Mouse (Mus musculus) bone marrow, adult 2 months (tissue): ENCODE results near the gene Pik3r6. TPM values are rescaled to one million over a fixed set of nuclear protein-coding genes. Genes with fewer than 3 reads are reported as not detected.

Experiments
- H3K27ac ChIP-seq: fragments of 200-500 bp; 2 replicates; pipeline ENCODE4 v1.5.1; 2012; ENCODE audit warnings: low read depth, mild to moderate bottlenecking, control low read depth, inconsistent platforms, low read length; ENCODE audit not compliant: control insufficient read depth, poor library complexity, insufficient read depth
- H3K4me1 ChIP-seq: fragments of 200-500 bp; 2 replicates; pipeline ENCODE4 v1.6.1; 2011; ENCODE audit warnings: low read length; ENCODE audit not compliant: control insufficient read depth, insufficient read depth
- H3K4me3 ChIP-seq: fragments of 200-500 bp; replicated peaks from 2 replicates; pipeline ENCODE3; 2011; ENCODE audit warnings: mild to moderate bottlenecking, low read depth, low read length, control low read depth; ENCODE audit not compliant: control insufficient read depth
- CTCF ChIP-seq: fragments of 200-500 bp; IDR thresholded peaks from 2 replicates; pipeline ENCODE4 v1.5.1; 2011; ENCODE audit warnings: low read length, control low read depth; ENCODE audit not compliant: control insufficient read depth, insufficient read depth
- POLR2A ChIP-seq: fragments of 200-500 bp; IDR thresholded peaks from 2 replicates; pipeline ENCODE4 v1.6.1; 2011; ENCODE audit warnings: low read depth, mild to moderate bottlenecking, control low read depth, low read length, borderline replicate concordance; ENCODE audit not compliant: control insufficient read depth
- WGBS: fragments of 180-500 bp; shearing (Covaris S2); methylation state at CpG from one replicate; pipeline ENCODE4 v1.1.7; 2018; 5-methylcytosine and 5-hydroxymethylcytosine counted together
- polyA plus RNA-seq: library from polyadenylated mRNA; stranded (reverse); fragments of >200 nt; gene quantifications from 2 replicates; pipeline ENCODE4 v1.2.4, GENCODE M21; 2011; ENCODE audit warnings: low replicate concordance; ENCODE audit not compliant: missing spikeins, insufficient read depth, insufficient read length

Pik3r6 gene
- polyA plus RNA-seq: 12.7 and 47.0 TPM in 2 replicates

- Histone ChIP-seq H3K4me1 (peaks cover 9% of the 10 kb centered on the region), H3K4me3 (peak within 1 kb of the TSS; percentile 88), H3K27ac (peak within 1 kb of the TSS; percentile 89)
- WGBS: 61% methylated on average over 8 of the region's 8 CpGs
- TF ChIP-seq CTCF (no peak), POLR2A (no peak)
Observed at GRCm38 (mm10) chr11:68502902-68503629, at the start of gene Pik3r6. Pik3r6 (plus strand) TSS chr11:68503019.

- no peak overlapping the region for H3K4me3 ChIP-seq
- H3K27ac ChIP-seq: no peak overlapping the region
- H3K4me1 ChIP-seq: peaks cover 11% of the 10 kb centered on the region
- no peak for TF ChIP-seq CTCF
- no peak for TF ChIP-seq POLR2A
- 70% methylated on average over 6 of the region's 6 CpGs for WGBS
Observed at GRCm38 (mm10) chr11:68453301-68453700, 49.5 kb upstream of the Pik3r6 start.

- 51% methylated on average over 8 of the region's 8 CpGs for WGBS
- Histone ChIP-seq H3K27ac (no peak overlapping the region), H3K4me1 (no peaks in the 10 kb centered on the region), H3K4me3 (no peak overlapping the region)
- TF ChIP-seq CTCF: no peak
- TF ChIP-seq POLR2A: no peak
Observed at GRCm38 (mm10) chr11:68458086-68458485, 44.7 kb upstream of the Pik3r6 start.

GRCm38 (mm10) chr11:68459021-68459420 is 43.8 kb upstream of the Pik3r6 start:
- no peak overlapping the region for H3K4me3 ChIP-seq
- no peaks in the 10 kb centered on the region for H3K4me1 ChIP-seq
- 80% methylated on average over 5 of the region's 5 CpGs for WGBS
- no peak for TF ChIP-seq CTCF
- TF ChIP-seq POLR2A: no peak
- H3K27ac ChIP-seq: no peak overlapping the region

- no peak for TF ChIP-seq POLR2A
- no peak for TF ChIP-seq CTCF
- Histone ChIP-seq H3K4me3 (no peak overlapping the region), H3K27ac (no peak overlapping the region), H3K4me1 (no peaks in the 10 kb centered on the region)
- 68% methylated on average over 5 of the region's 5 CpGs for WGBS
Observed at GRCm38 (mm10) chr11:68459486-68459885, 43.3 kb upstream of the Pik3r6 start.

- WGBS: 77% methylated on average over 3 of the region's 3 CpGs
- TF ChIP-seq CTCF (no peak), POLR2A (no peak)
- Histone ChIP-seq H3K4me1 (no peaks in the 10 kb centered on the region), H3K4me3 (no peak overlapping the region), H3K27ac (no peak overlapping the region)
Observed at GRCm38 (mm10) chr11:68462716-68463115, 40.1 kb upstream of the Pik3r6 start.

- Histone ChIP-seq H3K4me3 (no peak overlapping the region), H3K27ac (no peak overlapping the region), H3K4me1 (no peaks in the 10 kb centered on the region)
- WGBS: 58% methylated on average over 5 of the region's 5 CpGs
- TF ChIP-seq CTCF (no peak), POLR2A (no peak)
Observed at GRCm38 (mm10) chr11:68464260-68464659, 38.6 kb upstream of the Pik3r6 start.

- Histone ChIP-seq H3K4me1 (no peaks in the 10 kb centered on the region), H3K4me3 (no peak overlapping the region), H3K27ac (no peak overlapping the region)
- 40% methylated on average over 2 of the region's 2 CpGs for WGBS
- TF ChIP-seq CTCF (no peak), POLR2A (no peak)
Observed at GRCm38 (mm10) chr11:68465090-68465489, 37.7 kb upstream of the Pik3r6 start.
